Mouse (Mus musculus): ENCODE measurements around the gene Gm4792. TPM values are rescaled to one million over a fixed set of nuclear protein-coding genes. Genes with fewer than 3 reads are reported as not detected.
A peak's percentile ranks its signal among the peaks of the same experiment; 100 is the strongest.

Gene Gm4792
- polyA plus RNA-seq, 1 experiment from 2014 or later: 0.45 TPM

GRCm38 (mm10) chr10:94294933-94295750 lies 3.4 kb downstream of the Gm4792 start:
- no peaks in the 10 kb centered on the region for H3K27me3 ChIP-seq
- H3K4me2 ChIP-seq: no peak overlapping the region
- H3K4me1 ChIP-seq (replicated peaks): peaks cover 27% of the 10 kb centered on the region
- H3K9me3 ChIP-seq: no peaks in the 10 kb centered on the region
- no peak overlapping the region for H3K4me3 ChIP-seq
- H3K36me3 ChIP-seq: no peaks in the 10 kb centered on the region
- H3K9ac ChIP-seq: no peak overlapping the region
- peak overlapping the region; percentile 82 for H3K27ac ChIP-seq
- ATAC-seq (ENCODE audit: low FRiP score): peak; percentile 71
- 20% methylated on average over 6 of the region's 6 CpGs for WGBS

DNA sequence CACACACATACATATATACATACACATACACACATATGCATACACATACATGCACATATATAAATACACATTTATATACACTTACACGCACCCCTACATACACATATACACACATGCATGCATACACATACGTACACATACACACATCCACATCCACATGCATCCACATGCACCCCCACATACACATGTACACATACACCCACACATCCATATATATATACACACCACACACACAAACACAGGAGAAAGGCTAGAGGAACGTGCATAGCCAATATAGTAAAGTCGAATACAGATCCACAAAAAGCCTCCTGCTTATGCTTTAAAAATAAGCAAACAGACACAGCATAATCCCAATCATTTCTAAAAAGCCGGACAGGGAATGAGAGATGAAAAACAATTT lies 4.1 kb downstream of the Gm4792 start:
- 79% methylated on average over 5 of the region's 5 CpGs for WGBS
- ATAC-seq (ENCODE audit: low FRiP score): no peak
- Histone ChIP-seq H3K27me3 (no peaks in the 10 kb centered on the region), H3K27ac (peak overlapping the region; percentile 82), H3K9ac (no peak overlapping the region), H3K4me1 (replicated peaks) (peaks cover 27% of the 10 kb centered on the region), H3K4me2 (no peak overlapping the region), H3K9me3 (no peaks in the 10 kb centered on the region), H3K36me3 (no peaks in the 10 kb centered on the region), H3K4me3 (no peak overlapping the region)

- H3K36me3 ChIP-seq: no peaks in the 10 kb centered on the region
- H3K4me3 ChIP-seq: no peak overlapping the region
- no peak for ATAC-seq (ENCODE audit: low FRiP score)
- H3K27me3 ChIP-seq: no peaks in the 10 kb centered on the region
- no peak overlapping the region for H3K4me2 ChIP-seq
- no peak overlapping the region for H3K27ac ChIP-seq
- no peak overlapping the region for H3K9ac ChIP-seq
- peaks cover 17% of the 10 kb centered on the region for H3K4me1 ChIP-seq (replicated peaks)
- H3K9me3 ChIP-seq: no peaks in the 10 kb centered on the region
- 89% methylated on average over 7 of the region's 7 CpGs for WGBS
Measured at GRCm38 (mm10) chr10:94282797-94283196, 15.7 kb downstream of the Gm4792 start.

GRCm38 (mm10) chr10:94282179-94282578 lies 16.3 kb downstream of the Gm4792 start:
- no peak overlapping the region for H3K9ac ChIP-seq
- peaks cover 23% of the 10 kb centered on the region for H3K4me1 ChIP-seq (replicated peaks)
- no peaks in the 10 kb centered on the region for H3K27me3 ChIP-seq
- WGBS: 71% methylated on average over 8 of the region's 8 CpGs
- H3K27ac ChIP-seq: no peak overlapping the region; the same call in 1 of the 2 replicates
- no peaks in the 10 kb centered on the region for H3K36me3 ChIP-seq
- no peak for ATAC-seq (ENCODE audit: low FRiP score)
- no peaks in the 10 kb centered on the region for H3K9me3 ChIP-seq
- H3K4me2 ChIP-seq: no peak overlapping the region
- no peak overlapping the region for H3K4me3 ChIP-seq

GRCm38 (mm10) chr10:94276511-94276910 lies 22.0 kb downstream of the Gm4792 start:
- Histone ChIP-seq H3K9ac (no peak overlapping the region), H3K27me3 (no peaks in the 10 kb centered on the region), H3K36me3 (no peaks in the 10 kb centered on the region), H3K9me3 (no peaks in the 10 kb centered on the region), H3K4me1 (replicated peaks) (peaks cover 24% of the 10 kb centered on the region), H3K27ac (no peak overlapping the region), H3K4me2 (no peak overlapping the region), H3K4me3 (no peak overlapping the region)
- no peak for ATAC-seq (ENCODE audit: low FRiP score)
- WGBS: 49% methylated on average over 2 of the region's 2 CpGs

DNA sequence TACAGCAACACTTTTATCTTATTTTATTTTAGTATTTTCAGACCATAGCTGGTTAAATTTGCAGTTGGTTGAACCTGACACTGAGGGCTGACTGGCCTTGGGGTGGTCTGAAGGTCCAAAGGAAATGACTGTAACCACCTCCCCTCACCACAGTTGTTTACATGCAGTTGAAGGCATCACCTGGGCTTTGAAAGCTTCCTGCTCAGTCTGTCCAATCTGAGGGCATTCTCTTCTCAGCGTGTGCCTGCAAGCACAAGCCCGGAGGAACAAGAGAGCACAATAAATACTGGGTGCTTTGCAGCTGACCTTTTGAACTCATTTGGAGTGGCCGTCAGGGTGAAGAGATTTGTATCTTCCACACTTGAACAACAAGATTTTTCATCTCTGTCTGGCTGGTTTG lies 23.2 kb downstream of the Gm4792 start:
- whole genome bisulfite sequencing: 23% methylated on average over 3 of the region's 3 CpGs
- Histone ChIP-seq H3K9ac (no peak overlapping the region), H3K36me3 (no peaks in the 10 kb centered on the region), H3K9me3 (no peaks in the 10 kb centered on the region), H3K4me1 (replicated peaks) (peaks cover 32% of the 10 kb centered on the region), H3K4me2 (no peak overlapping the region), H3K4me3 (no peak overlapping the region), H3K27me3 (no peaks in the 10 kb centered on the region), H3K27ac (no peak overlapping the region)
- no peak for ATAC-seq (ENCODE audit: low FRiP score)

- Histone ChIP-seq H3K4me2 (no peak overlapping the region), H3K9me3 (no peaks in the 10 kb centered on the region), H3K4me3 (no peak overlapping the region), H3K27ac (peak overlapping the region; percentile 69), H3K9ac (no peak overlapping the region), H3K4me1 (replicated peaks) (peaks cover 11% of the 10 kb centered on the region), H3K27me3 (no peaks in the 10 kb centered on the region), H3K36me3 (no peaks in the 10 kb centered on the region)
- ATAC-seq (ENCODE audit: low FRiP score): peak; percentile 46
- WGBS: 54% methylated on average over 17 of the region's 17 CpGs
Measured at GRCm38 (mm10) chr10:94265656-94266542, 32.6 kb downstream of the Gm4792 start.

DNA sequence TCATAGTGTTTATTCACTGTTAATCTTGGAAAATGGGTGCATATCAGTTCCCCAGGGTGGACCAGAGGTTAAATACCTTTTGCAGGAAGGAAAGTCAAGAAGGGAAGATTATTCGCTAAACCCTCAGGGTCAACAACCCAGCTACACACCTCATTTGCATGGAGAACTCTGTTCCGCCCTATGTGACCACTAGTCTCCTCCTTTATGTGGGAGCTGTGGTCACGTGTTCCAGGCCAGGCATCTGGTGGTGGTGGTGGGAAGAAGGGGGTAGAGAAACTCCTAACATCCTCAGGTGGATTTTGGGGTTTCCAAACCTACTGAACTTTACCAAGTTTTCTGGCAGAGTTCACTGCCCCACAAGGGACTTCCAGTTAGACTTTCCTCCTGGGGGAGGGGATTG lies 35.3 kb downstream of the Gm4792 start:
- Histone ChIP-seq H3K4me1 (replicated peaks) (peaks cover 9% of the 10 kb centered on the region), H3K9me3 (no peaks in the 10 kb centered on the region), H3K4me3 (no peak overlapping the region), H3K27ac (no peak overlapping the region), H3K36me3 (no peaks in the 10 kb centered on the region), H3K27me3 (no peaks in the 10 kb centered on the region), H3K4me2 (no peak overlapping the region), H3K9ac (no peak overlapping the region)
- no peak for ATAC-seq (ENCODE audit: low FRiP score)
- 81% methylated on average over 3 of the region's 3 CpGs for WGBS

DNA sequence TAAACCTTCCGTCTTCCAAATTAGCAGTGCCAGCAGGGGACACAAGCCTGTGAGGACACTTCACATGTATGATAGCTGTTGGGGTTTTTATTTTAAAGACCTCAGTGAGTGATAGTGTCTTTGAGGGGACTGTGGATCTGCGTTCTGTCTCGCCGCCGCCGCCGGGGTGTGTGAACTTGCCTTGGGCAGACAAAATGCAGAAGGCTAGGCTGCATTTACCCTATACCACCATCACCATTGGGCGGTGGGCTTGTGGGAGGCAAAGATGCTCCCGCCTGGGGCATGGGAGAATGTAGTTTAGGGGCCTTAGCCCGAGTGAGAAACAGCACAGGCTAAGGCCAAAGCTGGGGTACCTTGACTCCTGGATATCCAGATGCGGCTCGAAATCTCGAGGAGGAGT lies 35.9 kb downstream of the Gm4792 start:
- H3K4me1 ChIP-seq (replicated peaks): peaks cover 9% of the 10 kb centered on the region
- no peaks in the 10 kb centered on the region for H3K36me3 ChIP-seq
- no peak overlapping the region for H3K9ac ChIP-seq
- no peak overlapping the region for H3K4me3 ChIP-seq
- no peaks in the 10 kb centered on the region for H3K9me3 ChIP-seq
- H3K4me2 ChIP-seq: no peak overlapping the region
- no peaks in the 10 kb centered on the region for H3K27me3 ChIP-seq
- no peak for ATAC-seq (ENCODE audit: low FRiP score)
- WGBS: 95% methylated on average over 13 of the region's 13 CpGs
- no peak overlapping the region for H3K27ac ChIP-seq

DNA sequence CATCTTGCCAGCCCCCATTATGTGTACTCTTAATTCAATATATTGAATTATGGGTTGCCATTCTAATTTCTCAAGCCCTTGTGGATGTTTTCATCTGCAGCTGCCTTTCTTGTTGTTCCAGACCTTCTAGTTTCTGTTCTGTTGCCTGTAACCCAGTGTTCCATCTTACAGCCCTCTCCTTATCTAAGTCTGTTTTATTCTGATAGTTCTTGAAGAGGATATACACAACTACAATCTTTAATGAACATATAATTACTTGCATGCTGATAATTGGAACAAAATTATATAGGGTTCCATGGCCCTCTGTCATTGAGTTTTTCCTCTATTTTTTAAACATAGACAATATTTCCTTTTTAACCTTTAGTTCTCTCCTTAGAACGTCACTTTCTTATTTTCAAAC lies 38.0 kb downstream of the Gm4792 start:
- H3K9me3 ChIP-seq: no peaks in the 10 kb centered on the region
- no peak for ATAC-seq (ENCODE audit: low FRiP score)
- H3K9ac ChIP-seq: no peak overlapping the region
- H3K4me2 ChIP-seq: no peak overlapping the region
- WGBS: 87% methylated on average over 1 of the region's 1 CpGs
- H3K27ac ChIP-seq: no peak overlapping the region
- no peaks in the 10 kb centered on the region for H3K27me3 ChIP-seq
- H3K4me3 ChIP-seq: no peak overlapping the region
- H3K36me3 ChIP-seq: no peaks in the 10 kb centered on the region
- H3K4me1 ChIP-seq (replicated peaks): peaks cover under 1% of the 10 kb centered on the region; the same call in 1 of the 2 replicates

GRCm38 (mm10) chr10:94256518-94256917 lies 42.0 kb downstream of the Gm4792 start:
- ATAC-seq (ENCODE audit: low FRiP score): no peak
- Histone ChIP-seq H3K27ac (no peak overlapping the region), H3K4me1 (replicated peaks) (no peaks in the 10 kb centered on the region; the same call in 1 of the 2 replicates), H3K27me3 (no peaks in the 10 kb centered on the region), H3K9me3 (no peaks in the 10 kb centered on the region), H3K9ac (no peak overlapping the region), H3K36me3 (no peaks in the 10 kb centered on the region), H3K4me2 (no peak overlapping the region), H3K4me3 (no peak overlapping the region)
- WGBS: 88% methylated on average over 4 of the region's 4 CpGs

DNA sequence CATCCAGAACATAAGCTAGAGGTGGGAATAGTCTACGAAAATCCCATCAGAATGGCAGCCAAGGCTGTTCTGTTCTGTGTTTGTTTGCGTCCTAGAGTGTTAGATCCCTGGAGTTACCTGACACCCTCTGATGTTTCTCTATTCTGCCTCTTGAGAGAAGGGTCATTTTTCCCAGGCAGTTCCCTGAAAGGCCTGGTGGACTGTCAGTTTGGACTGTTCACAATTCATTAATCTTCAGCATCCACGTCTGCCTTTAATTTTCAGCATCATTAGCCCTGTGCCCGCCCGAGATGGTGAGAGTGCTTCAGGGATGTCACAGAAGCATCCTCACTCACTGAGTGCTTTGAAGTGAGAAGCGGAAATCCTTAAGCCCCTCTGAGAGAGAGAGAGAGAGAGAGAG lies 42.8 kb downstream of the Gm4792 start:
- H3K4me1 ChIP-seq (replicated peaks): no peaks in the 10 kb centered on the region; the same call in 1 of the 2 replicates
- no peak for ATAC-seq (ENCODE audit: low FRiP score)
- H3K36me3 ChIP-seq: no peaks in the 10 kb centered on the region
- no peak overlapping the region for H3K9ac ChIP-seq
- 50% methylated on average over 6 of the region's 6 CpGs for WGBS
- no peak overlapping the region for H3K27ac ChIP-seq
- H3K9me3 ChIP-seq: no peaks in the 10 kb centered on the region
- H3K4me3 ChIP-seq: no peak overlapping the region
- H3K27me3 ChIP-seq: no peaks in the 10 kb centered on the region
- H3K4me2 ChIP-seq: no peak overlapping the region
